Mouse (Mus musculus): ENCODE measurements around the gene Luc7l. TPM values are rescaled to one million over a fixed set of nuclear protein-coding genes. Genes with fewer than 3 reads are reported as not detected.

The Luc7l gene
- total RNA-seq (2012; rRNA removed) (54.3 and 58.4 TPM in 2 replicates), polyA plus RNA-seq (2012; ENCODE audit: insufficient read depth in 1 of 2, insufficient read length in 2 of 2, low read depth in 1 of 2, low replicate concordance in 2 of 2, missing spikeins in 1 of 2) (10 to 100 TPM in 1 of 2 experiments, not detected in 1; 59.2 TPM)

DNA sequence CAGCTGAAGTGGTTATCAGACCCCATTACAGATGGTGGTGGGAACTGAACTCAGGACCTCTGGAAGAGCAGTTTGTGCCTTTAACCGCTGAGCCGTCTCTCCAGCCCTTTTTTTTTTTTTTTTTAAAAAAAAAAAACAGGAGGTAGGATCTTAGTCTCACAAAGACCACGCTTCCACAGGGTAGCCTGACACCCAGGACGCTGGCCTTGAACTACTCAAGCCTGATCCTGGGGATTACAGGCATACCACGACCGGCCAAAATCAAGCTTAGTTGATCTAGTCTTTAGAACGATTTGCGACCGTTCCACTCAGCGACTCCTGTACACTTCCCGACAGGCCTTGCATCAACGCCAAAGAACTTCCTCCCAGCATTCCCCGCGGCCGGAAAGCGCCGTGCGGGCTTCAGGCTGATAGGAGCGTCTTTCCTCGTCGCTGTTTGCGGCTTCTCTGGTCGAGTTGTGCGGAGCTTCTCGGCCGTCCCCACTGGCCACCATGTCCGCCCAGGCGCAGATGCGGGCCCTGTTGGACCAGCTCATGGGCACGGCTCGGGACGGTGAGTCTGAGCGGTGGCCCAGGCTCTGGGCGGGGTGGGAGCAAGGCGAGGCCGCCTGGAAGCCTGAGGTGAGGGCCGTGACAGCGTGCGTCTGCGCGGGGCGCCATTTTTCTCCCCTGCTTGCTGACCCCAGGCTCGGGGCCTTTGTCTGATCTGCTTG lies at the start of gene Luc7l:
Luc7l (plus strand) TSS at position 358 of the 713 bp plus-strand sequence.
- DNase-seq (ENCODE audit: low read depth, low spot score): peak; percentile 96
- no peak for TF ChIP-seq SMC3 (IDR thresholded peaks at IDR 0.05; ENCODE audit: low read depth, low read length)
- TF ChIP-seq RAD21 (IDR thresholded peaks at IDR 0.05; ENCODE audit: low read depth, low read length): no peak
- TF ChIP-seq POLR2AphosphoS5 (IDR thresholded peaks at IDR 0.05; ENCODE audit: borderline replicate concordance, low read depth, low read length): 0 out of 2 replicates have a peak, but pooled peaks have one; percentile 34
- TF ChIP-seq USF1 (IDR thresholded peaks at IDR 0.05; ENCODE audit: low read depth, low read length): no peak
- peak; percentile 85 for TF ChIP-seq KAT2A (conservative IDR thresholded peaks at IDR 0.05; ENCODE audit: low read depth, low read length)
- 0 out of 2 replicates have a peak, but pooled peaks have one; percentile 3 for TF ChIP-seq ETS1 (IDR thresholded peaks at IDR 0.05; ENCODE audit: low read depth, low read length)
- no peak for TF ChIP-seq USF2 (IDR thresholded peaks at IDR 0.05; ENCODE audit: borderline replicate concordance in 1 of 2, insufficient read depth in 1 of 2, low read depth in 1 of 2, low read length in 2 of 2)
- TF ChIP-seq SIN3A (IDR thresholded peaks at IDR 0.05; ENCODE audit: low read length): peak; percentile 80
- TF ChIP-seq CTCF (IDR thresholded peaks at IDR 0.05 in 2 of 3, conservative IDR thresholded peaks at IDR 0.05 in 1 of 3; ENCODE audit: control insufficient read depth in 1 of 3, insufficient read depth in 1 of 3, low read depth in 2 of 3, low read length in 3 of 3, poor library complexity in 1 of 3, severe bottlenecking in 1 of 3): 0 out of 6 replicates have a peak, but pooled peaks of 1 of the 3 experiments have one; percentile 1
- TF ChIP-seq TBP (IDR thresholded peaks at IDR 0.05; ENCODE audit: low read depth, low read length): peak; percentile 93
- no peak; the same call in none of the 2 replicates for TF ChIP-seq MYC (IDR thresholded peaks at IDR 0.05; ENCODE audit: low read depth, low read length)
- TF ChIP-seq ZNF384 (IDR thresholded peaks at IDR 0.05; ENCODE audit: low read depth, low read length): peak; percentile 83
- peak; percentile 88 to 98 for TF ChIP-seq POLR2A (IDR thresholded peaks at IDR 0.05; ENCODE audit: control insufficient read depth in 1 of 2, insufficient read depth in 1 of 2, low read depth in 1 of 2, low read length in 2 of 2, poor library complexity in 1 of 2)
- no peak for TF ChIP-seq ZKSCAN1 (IDR thresholded peaks at IDR 0.05; ENCODE audit: low read depth, low read length)
- no peak for TF ChIP-seq BHLHE40 (IDR thresholded peaks at IDR 0.05; ENCODE audit: borderline replicate concordance, low read depth, low read length)
- TF ChIP-seq EP300 (IDR thresholded peaks at IDR 0.05; ENCODE audit: low read depth in 1 of 2, low read length in 2 of 2): no peak
- no peak for TF ChIP-seq ZC3H11A (IDR thresholded peaks at IDR 0.05; ENCODE audit: low read depth, low read length)
- TF ChIP-seq POLR2AphosphoS2 (IDR thresholded peaks at IDR 0.05; ENCODE audit: low read length): peak; percentile 93
- TF ChIP-seq MEF2A (IDR thresholded peaks at IDR 0.05; ENCODE audit: extremely low read depth, insufficient replicate concordance, low read depth, low read length, poor library complexity, severe bottlenecking): no peak
- TF ChIP-seq E2F4 (IDR thresholded peaks at IDR 0.05; ENCODE audit: borderline replicate concordance, low read depth, low read length): no peak
- peak; percentile 96 for TF ChIP-seq NELFE (IDR thresholded peaks at IDR 0.05; ENCODE audit: low read depth, low read length)
- TF ChIP-seq CHD1 (IDR thresholded peaks at IDR 0.05; ENCODE audit: low read depth, low read length): peak; percentile 37; the same call in 1 of the 2 replicates
- TF ChIP-seq ELF1 (IDR thresholded peaks at IDR 0.05; ENCODE audit: low read depth, low read length): peak; percentile 87
- peak; percentile 69 for TF ChIP-seq NRF1 (IDR thresholded peaks at IDR 0.05; ENCODE audit: insufficient read depth, low read depth, low read length, poor library complexity, severe bottlenecking)
- TF ChIP-seq GATA1 (IDR thresholded peaks at IDR 0.05; ENCODE audit: low read depth, low read length): peak; percentile 48; the same call in 1 of the 2 replicates
- no peak for TF ChIP-seq CHD2 (IDR thresholded peaks at IDR 0.05; ENCODE audit: low read length)
- TF ChIP-seq MAFK (IDR thresholded peaks at IDR 0.05; ENCODE audit: borderline replicate concordance, low read depth, low read length): no peak
- TF ChIP-seq MYB (IDR thresholded peaks at IDR 0.05; ENCODE audit: low read depth, low read length): no peak; the same call in 1 of the 2 replicates
- TF ChIP-seq MAX (IDR thresholded peaks at IDR 0.05; ENCODE audit: low read length): peak; percentile 66
- TF ChIP-seq TAL1 (IDR thresholded peaks at IDR 0.05; ENCODE audit: low read length): no peak
- peak; percentile 76 for TF ChIP-seq MXI1 (IDR thresholded peaks at IDR 0.05; ENCODE audit: low read depth, low read length)
- TF ChIP-seq TCF12 (IDR thresholded peaks at IDR 0.05; ENCODE audit: low read depth, low read length): peak; percentile 74
- peak; percentile 87 for TF ChIP-seq ZMIZ1 (IDR thresholded peaks at IDR 0.05; ENCODE audit: low read depth, low read length)
- TF ChIP-seq JUND (IDR thresholded peaks at IDR 0.05; ENCODE audit: low read depth, low read length): no peak
- TF ChIP-seq GABPA (IDR thresholded peaks at IDR 0.05; ENCODE audit: low read depth, low read length): no peak

More for the DNA sequence above, at the start of gene Luc7l:
- peak within 1 kb of the TSS; percentile 97 for H3K9ac ChIP-seq (ENCODE audit: control insufficient read depth, low read depth, low read length, poor library complexity, severe bottlenecking)
- peak within 1 kb of the TSS; percentile 93 for H3K27ac ChIP-seq (ENCODE audit: control insufficient read depth, low read depth, low read length)
- H3K9me3 ChIP-seq (replicated peaks; ENCODE audit: insufficient read depth, low read length): no peaks in the 10 kb centered on the region
- no peaks in the 10 kb centered on the region for H3K27me3 ChIP-seq (ENCODE audit: control insufficient read depth in 1 of 2, insufficient read depth in 2 of 2, low read length in 2 of 2)
- peaks cover 25 to 29% of the 10 kb centered on the region in 2 experiments for H3K36me3 ChIP-seq (ENCODE audit: control insufficient read depth in 1 of 2, insufficient read depth in 2 of 2, low read length in 2 of 2)
- peaks cover 7% of the 10 kb centered on the region in 2 experiments; a peak in 2 of 4 replicates for H3K4me1 ChIP-seq (ENCODE audit: control insufficient read depth in 1 of 2, insufficient read depth in 2 of 2, low read length in 2 of 2)
- H3K79me2 ChIP-seq (ENCODE audit: control insufficient read depth, insufficient read depth, low read length, poor library complexity): peaks cover 43% of the 10 kb centered on the region
- peak within 1 kb of the TSS; percentile 85 to 95 for H3K4me3 ChIP-seq (ENCODE audit: control insufficient read depth in 1 of 2, insufficient read depth in 1 of 2, low read depth in 2 of 2, low read length in 2 of 2)

Data from MEL (cell line).